Mouse (Mus musculus) midbrain, embryonic 15.5 days (tissue): ENCODE measurements around the gene 2810408A11Rik. TPM values are rescaled to one million over a fixed set of nuclear protein-coding genes. Genes with fewer than 3 reads are reported as not detected.

Source experiments
- ATAC-seq: fragments of 200-750 bp; cut with Nextera tagmentation; replicated peaks from 2 replicates; pipeline ENCODE4 v1.8.0; 2017; ENCODE audit warnings: moderate TSS enrichment
- H3K27ac ChIP-seq: fragments of 300-500 bp; sonication (generic); 2 replicates; pipeline ENCODE4 v1.5.1; 2015; ENCODE audit warnings: mild to moderate bottlenecking, inconsistent platforms
- H3K27me3 ChIP-seq: fragments of 300-500 bp; sonication (generic); replicated peaks from 2 replicates; pipeline ENCODE4 v1.6.1; 2015; ENCODE audit warnings: inconsistent platforms
- H3K36me3 ChIP-seq: fragments of 300-500 bp; sonication (generic); replicated peaks from 2 replicates; pipeline ENCODE4 v1.6.1; 2015; ENCODE audit warnings: inconsistent platforms
- H3K4me1 ChIP-seq: fragments of 300-500 bp; sonication (generic); 2 replicates; pipeline ENCODE4 v1.6.1; 2015; ENCODE audit warnings: inconsistent platforms
- H3K4me2 ChIP-seq: fragments of 300-500 bp; sonication (generic); 2 replicates; pipeline ENCODE4 v1.6.1; 2015; ENCODE audit warnings: inconsistent platforms, mild to moderate bottlenecking, moderate library complexity
- H3K4me3 ChIP-seq: fragments of 300-500 bp; sonication (generic); 2 replicates; pipeline ENCODE4 v1.5.1; 2015; ENCODE audit warnings: mild to moderate bottlenecking, inconsistent platforms
- H3K9ac ChIP-seq: fragments of 300-500 bp; sonication (generic); 2 replicates; pipeline ENCODE4 v1.6.1; 2015; ENCODE audit warnings: mild to moderate bottlenecking, inconsistent platforms
- H3K9me3 ChIP-seq: fragments of 300-500 bp; sonication (generic); 2 replicates; pipeline ENCODE4 v1.6.1; 2016; ENCODE audit warnings: inconsistent platforms
- WGBS: fragments of 180-500 bp; shearing (Covaris S2); methylation state at CpG from one replicate; pipeline ENCODE4 v1.1.7; 2015; ENCODE audit warnings: mixed read lengths; 5-methylcytosine and 5-hydroxymethylcytosine counted together
- microRNA-seq: library from miRNA; unstranded; fragments of <30 nt; microRNA quantifications from one replicate; pipeline ENCODE4, GENCODE M21; 2016
- polyA plus RNA-seq: library from polyadenylated mRNA; unstranded; fragments of >200 nt; fragmentation: Nextera tagmentation; extraction: Ambion mirVana; gene quantifications from 2 replicates; pipeline ENCODE4 v1.2.1, GENCODE M21; 2015

Gene 2810408A11Rik
- polyA plus RNA-seq, 1 experiment from 2014 or later, result 11.1 TPM

- 93% methylated on average over 9 of the region's 9 CpGs for WGBS
- Histone ChIP-seq H3K4me1 (peaks cover 29% of the 10 kb centered on the region), H3K4me3 (no peak overlapping the region)
Measured at GRCm38 (mm10) chr11:69849128-69849527, 51.7 kb downstream of the 2810408A11Rik start.

GRCm38 (mm10) chr11:69848021-69848420 is 52.8 kb downstream of the 2810408A11Rik start:
- Histone ChIP-seq H3K36me3 (peaks cover 13% of the 10 kb centered on the region; the same call in 1 of the 2 replicates), H3K4me1 (peaks cover 29% of the 10 kb centered on the region), H3K4me3 (peak overlapping the region; percentile 81; the same call in 1 of the 2 replicates), H3K27me3 (no peaks in the 10 kb centered on the region), H3K4me2 (peak overlapping the region; percentile 92), H3K9ac (no peak overlapping the region), H3K9me3 (no peaks in the 10 kb centered on the region), H3K27ac (no peak overlapping the region)
- 98% methylated on average over 6 of the region's 6 CpGs for WGBS
- ATAC-seq, result no peak

More at GRCm38 (mm10) chr11:69849128-69849527, 51.7 kb downstream of the 2810408A11Rik start:
- Histone ChIP-seq H3K9me3 (no peaks in the 10 kb centered on the region), H3K27me3 (no peaks in the 10 kb centered on the region), H3K36me3 (peaks cover 13% of the 10 kb centered on the region; the same call in 1 of the 2 replicates), H3K9ac (no peak overlapping the region), H3K4me2 (no peak overlapping the region), H3K27ac (no peak overlapping the region)
- ATAC-seq, result no peak

Small RNA genes lying within 50 kb of the gene (microRNA-seq; reads per million reads assigned to microRNA genes)
- gene Mir6924, result not detected

Other genes starting within 250 kb of the 2810408A11Rik start
- 0.20 TPM in 1 of 2 replicates, not detected in the other for gene Sox15, start 245.7 kb downstream of the 2810408A11Rik start, polyA plus RNA-seq
- gene Mpdu1, start 238.3 kb downstream of the 2810408A11Rik start, polyA plus RNA-seq, result 99.9 and 108 TPM in 2 replicates
- gene Cd68, start 234.8 kb downstream of the 2810408A11Rik start, polyA plus RNA-seq, result 9.4 and 10.4 TPM in 2 replicates
- 460 and 473 TPM in 2 replicates for gene Eif4a1, start 228.6 kb downstream of the 2810408A11Rik start, polyA plus RNA-seq
- gene Senp3, start 218.9 kb downstream of the 2810408A11Rik start, polyA plus RNA-seq, result 116 and 122 TPM in 2 replicates
- gene Tnfsf13, start 215.2 kb downstream of the 2810408A11Rik start, polyA plus RNA-seq, result 0.37 and 0.68 TPM in 2 replicates
- 2.0 and 2.4 TPM in 2 replicates for gene Tnfsf12, start 205.1 kb downstream of the 2810408A11Rik start, polyA plus RNA-seq
- gene Tnfsfm13, start 204.9 kb downstream of the 2810408A11Rik start, polyA plus RNA-seq, result 1.2 and 1.8 TPM in 2 replicates
- gene Polr2a, start 142.3 kb downstream of the 2810408A11Rik start, polyA plus RNA-seq, result 15.9 and 17.4 TPM in 2 replicates
- 0.17 and 0.26 TPM in 2 replicates for gene Slc35g3, start 139.0 kb downstream of the 2810408A11Rik start, polyA plus RNA-seq
- 4.1 and 4.3 TPM in 2 replicates for gene Zbtb4, start 135.1 kb downstream of the 2810408A11Rik start, polyA plus RNA-seq
- 0.98 and 1.2 TPM in 2 replicates for gene Chrnb1, start 105.0 kb downstream of the 2810408A11Rik start, polyA plus RNA-seq
- 3.7 and 4.5 TPM in 2 replicates for gene Fgf11, start 99.1 kb downstream of the 2810408A11Rik start, polyA plus RNA-seq
- gene Tmem102, start 95.4 kb downstream of the 2810408A11Rik start, polyA plus RNA-seq, result 0.74 and 0.86 TPM in 2 replicates
- gene Gm39566, start 85.7 kb downstream of the 2810408A11Rik start, polyA plus RNA-seq, result not detected in 2 replicates
- not detected in 2 replicates for gene Spem2, start 82.5 kb downstream of the 2810408A11Rik start, polyA plus RNA-seq
- 0.55 and 0.65 TPM in 2 replicates for gene Spem1, start 78.8 kb downstream of the 2810408A11Rik start, polyA plus RNA-seq
- gene Nlgn2, start 63.2 kb downstream of the 2810408A11Rik start, polyA plus RNA-seq, result 24.0 and 24.2 TPM in 2 replicates
- gene Tmem256, start 62.5 kb downstream of the 2810408A11Rik start, polyA plus RNA-seq, result 318 and 320 TPM in 2 replicates
- 52.3 and 53.5 TPM in 2 replicates for gene Plscr3, start 54.6 kb downstream of the 2810408A11Rik start, polyA plus RNA-seq
- gene Tnk1, start 42.3 kb downstream of the 2810408A11Rik start, polyA plus RNA-seq, result 0.10 and 0.28 TPM in 2 replicates
- not detected in 2 replicates for gene Tmem95, start 23.0 kb downstream of the 2810408A11Rik start, polyA plus RNA-seq
- gene Kctd11, start 19.6 kb downstream of the 2810408A11Rik start, polyA plus RNA-seq, result 1.7 and 1.9 TPM in 2 replicates
- 0.46 and 0.52 TPM in 2 replicates for gene Acap1, start 5.4 kb downstream of the 2810408A11Rik start, polyA plus RNA-seq
- 23.2 and 24.2 TPM in 2 replicates for gene Neurl4, start 85 bp upstream of the 2810408A11Rik start, polyA plus RNA-seq
- gene Gps2, start 12.9 kb upstream of the 2810408A11Rik start, polyA plus RNA-seq, result 77.6 and 86.6 TPM in 2 replicates
- gene Eif5a, start 21.0 kb upstream of the 2810408A11Rik start, polyA plus RNA-seq, result 1,022 and 1,040 TPM in 2 replicates
- gene Ybx2, start 34.8 kb upstream of the 2810408A11Rik start, polyA plus RNA-seq, result 5.6 and 6.4 TPM in 2 replicates
- gene Slc2a4, start 47.2 kb upstream of the 2810408A11Rik start, polyA plus RNA-seq, result 3.3 TPM in 2 replicates
- gene Cldn7, start 63.8 kb upstream of the 2810408A11Rik start, polyA plus RNA-seq, result 0.58 and 0.59 TPM in 2 replicates
- gene Ctdnep1, start 80.2 kb upstream of the 2810408A11Rik start, polyA plus RNA-seq, result 22.5 and 25.4 TPM in 2 replicates
- 162 and 177 TPM in 2 replicates for gene Elp5, start 81.5 kb upstream of the 2810408A11Rik start, polyA plus RNA-seq
- 495 and 507 TPM in 2 replicates for gene Gabarap, start 90.2 kb upstream of the 2810408A11Rik start, polyA plus RNA-seq
- 57.1 and 58.8 TPM in 2 replicates for gene Phf23, start 94.8 kb upstream of the 2810408A11Rik start, polyA plus RNA-seq
- 30.4 and 31.0 TPM in 2 replicates for gene Dvl2, start 99.6 kb upstream of the 2810408A11Rik start, polyA plus RNA-seq
- 57.2 and 57.6 TPM in 2 replicates for gene Acadvl, start 114.4 kb upstream of the 2810408A11Rik start, polyA plus RNA-seq
- 27.8 and 30.4 TPM in 2 replicates for gene Dlg4, start 116.0 kb upstream of the 2810408A11Rik start, polyA plus RNA-seq
- gene Asgr1, start 153.1 kb upstream of the 2810408A11Rik start, polyA plus RNA-seq, result 3.7 and 3.8 TPM in 2 replicates
- gene Asgr2, start 191.7 kb upstream of the 2810408A11Rik start, polyA plus RNA-seq, result not detected in 2 replicates
- gene Mgl2, start 229.3 kb upstream of the 2810408A11Rik start, polyA plus RNA-seq, result 1.2 and 1.5 TPM in 2 replicates